Mouse (Mus musculus) MEL (cell line): ENCODE measurements at regions not wholly inside any gene's neighbourhood (a gene's known extent, or its start where the extent isn't known, plus 50 kb on each side); places are given as distances from the start of the nearest gene placed in this dataset.
A peak's percentile ranks its signal among the peaks of the same experiment; 100 is the strongest.

Source experiments
- DNase-seq: peaks from one replicate; pipeline ENCODE4 v3.0.0; 2011; ENCODE audit warnings: low read depth, low spot score
- H3K27ac ChIP-seq: 2 replicates; pipeline ENCODE4 v1.5.1; 2012; ENCODE audit warnings: low read depth, mild to moderate bottlenecking, control low read depth, low read length, moderate library complexity; ENCODE audit not compliant: control insufficient read depth
- H3K27me3 ChIP-seq, 2 experiments: fragments of 150-350 bp in 1 of 2; sonication (generic) in 1 of 2; 2 replicates each; pipeline ENCODE4 v1.6.1; 2012; ENCODE audit warnings: low read length in 2 of 2, mild to moderate bottlenecking in 2 of 2, improper control_type of control experiment in 1 of 2, moderate library complexity in 1 of 2; ENCODE audit not compliant: insufficient read depth in 2 of 2, control insufficient read depth in 1 of 2
- H3K36me3 ChIP-seq, 2 experiments: 2 replicates each; pipeline ENCODE4 v1.6.1; 2012 to 2014; ENCODE audit warnings: low read length in 2 of 2, improper control_type of control experiment in 1 of 2, inconsistent platforms in 1 of 2, mild to moderate bottlenecking in 1 of 2; ENCODE audit not compliant: insufficient read depth in 2 of 2, control insufficient read depth in 1 of 2
- H3K4me1 ChIP-seq, 2 experiments: fragments of 150-350 bp in 1 of 2; sonication (generic) in 1 of 2; 2 replicates each; pipeline ENCODE4 v1.6.1; 2012; ENCODE audit warnings: low read length in 2 of 2, improper control_type of control experiment in 1 of 2, mild to moderate bottlenecking in 1 of 2; ENCODE audit not compliant: insufficient read depth in 2 of 2, control insufficient read depth in 1 of 2
- H3K4me3 ChIP-seq, 2 experiments: fragments of 150-350 bp in 1 of 2; sonication (generic) in 1 of 2; 2 replicates each; pipeline ENCODE4 v1.5.1; 2012; ENCODE audit warnings: low read depth in 2 of 2, low read length in 2 of 2, mild to moderate bottlenecking in 2 of 2, moderate library complexity in 2 of 2, control low read depth in 1 of 2, improper control_type of control experiment in 1 of 2; ENCODE audit not compliant: control insufficient read depth in 1 of 2, insufficient read depth in 1 of 2
- H3K79me2 ChIP-seq: 2 replicates; pipeline ENCODE4 v1.6.1; 2012; ENCODE audit warnings: mild to moderate bottlenecking, low read length, moderate library complexity; ENCODE audit not compliant: control insufficient read depth, poor library complexity, insufficient read depth
- H3K9ac ChIP-seq: 2 replicates; pipeline ENCODE4 v1.6.1; 2012; ENCODE audit warnings: low read depth, mild to moderate bottlenecking, control low read depth, low read length, moderate library complexity; ENCODE audit not compliant: control insufficient read depth, poor library complexity, severe bottlenecking
- H3K9me3 ChIP-seq: fragments of 150-350 bp; sonication (generic); replicated peaks from 2 replicates; pipeline ENCODE4 v1.6.1; 2012; ENCODE audit warnings: mild to moderate bottlenecking, low read length, improper control_type of control experiment, moderate library complexity; ENCODE audit not compliant: insufficient read depth
- BHLHE40 ChIP-seq: IDR thresholded peaks from 2 replicates; pipeline ENCODE4 v1.6.1; 2012; ENCODE audit warnings: low read depth, mild to moderate bottlenecking, inconsistent platforms, low read length, improper control_type of control experiment, borderline replicate concordance
- CHD2 ChIP-seq: IDR thresholded peaks from 2 replicates; pipeline ENCODE4 v1.6.1; 2011; ENCODE audit warnings: low read length, improper control_type of control experiment
- EP300 ChIP-seq, 2 experiments: IDR thresholded peaks; 2 replicates each; pipeline ENCODE4 v1.6.1; 2011; ENCODE audit warnings: improper control_type of control experiment in 2 of 2, low read length in 2 of 2, low read depth in 1 of 2, mild to moderate bottlenecking in 1 of 2
- ETS1 ChIP-seq: IDR thresholded peaks from 2 replicates; pipeline ENCODE4 v1.6.1; 2012; ENCODE audit warnings: low read depth, mild to moderate bottlenecking, inconsistent platforms, low read length, improper control_type of control experiment, moderate library complexity
- GABPA ChIP-seq: IDR thresholded peaks from 2 replicates; pipeline ENCODE4 v1.6.1; 2012; ENCODE audit warnings: low read depth, mild to moderate bottlenecking, inconsistent platforms, low read length, improper control_type of control experiment, moderate library complexity
- GATA1 ChIP-seq: IDR thresholded peaks from 2 replicates; pipeline ENCODE4 v1.6.1; 2011; ENCODE audit warnings: low read depth, low read length, improper control_type of control experiment
- MAX ChIP-seq: IDR thresholded peaks from 2 replicates; pipeline ENCODE4 v1.6.1; 2011; ENCODE audit warnings: low read length, improper control_type of control experiment
- MAZ ChIP-seq: IDR thresholded peaks from 2 replicates; pipeline ENCODE4 v1.6.1; 2012; ENCODE audit warnings: low read depth, mild to moderate bottlenecking, inconsistent platforms, low read length, improper control_type of control experiment
- MYB ChIP-seq: IDR thresholded peaks from 2 replicates; pipeline ENCODE4 v1.6.1; 2011; ENCODE audit warnings: mild to moderate bottlenecking, low read depth, low read length, improper control_type of control experiment
- MYC ChIP-seq: IDR thresholded peaks from 2 replicates; pipeline ENCODE4 v1.6.1; 2011; ENCODE audit warnings: low read depth, mild to moderate bottlenecking, low read length, improper control_type of control experiment, moderate library complexity
- NRF1 ChIP-seq: IDR thresholded peaks from 2 replicates; pipeline ENCODE4 v1.6.1; 2014; ENCODE audit warnings: low read depth, mild to moderate bottlenecking, inconsistent platforms, low read length, improper control_type of control experiment, moderate library complexity; ENCODE audit not compliant: poor library complexity, insufficient read depth, severe bottlenecking
- POLR2A ChIP-seq, 2 experiments: IDR thresholded peaks; 2 replicates each; pipeline ENCODE4 v1.6.1; 2011 to 2012; ENCODE audit warnings: low read length in 2 of 2, mild to moderate bottlenecking in 2 of 2, control low read depth in 1 of 2, improper control_type of control experiment in 1 of 2, low read depth in 1 of 2, moderate library complexity in 1 of 2; ENCODE audit not compliant: control insufficient read depth in 1 of 2, insufficient read depth in 1 of 2, poor library complexity in 1 of 2
- RAD21 ChIP-seq: IDR thresholded peaks from 2 replicates; pipeline ENCODE4 v1.6.1; 2011; ENCODE audit warnings: mild to moderate bottlenecking, low read depth, low read length, improper control_type of control experiment
- SMC3 ChIP-seq: IDR thresholded peaks from 2 replicates; pipeline ENCODE4 v1.6.1; 2011; ENCODE audit warnings: low read depth, low read length, improper control_type of control experiment
- UBTF ChIP-seq: IDR thresholded peaks from 2 replicates; pipeline ENCODE4 v1.6.1; 2012; ENCODE audit warnings: low read depth, mild to moderate bottlenecking, inconsistent platforms, low read length, improper control_type of control experiment, moderate library complexity, borderline replicate concordance; ENCODE audit not compliant: insufficient read depth
- USF2 ChIP-seq, 2 experiments: IDR thresholded peaks; 2 replicates each; pipeline ENCODE4 v1.6.1; 2011 to 2012; ENCODE audit warnings: improper control_type of control experiment in 2 of 2, low read length in 2 of 2, borderline replicate concordance in 1 of 2, inconsistent platforms in 1 of 2, low read depth in 1 of 2, mild to moderate bottlenecking in 1 of 2; ENCODE audit not compliant: insufficient read depth in 1 of 2
- ZMIZ1 ChIP-seq: IDR thresholded peaks from 2 replicates; pipeline ENCODE4 v1.6.1; 2012; ENCODE audit warnings: low read depth, mild to moderate bottlenecking, inconsistent platforms, low read length, improper control_type of control experiment, moderate library complexity

- Histone ChIP-seq H3K4me3 (no peak overlapping the region), H3K9ac (no peak overlapping the region), H3K36me3 (no peaks in the 10 kb centered on the region), H3K27ac (no peak overlapping the region), H3K27me3 (no peaks in the 10 kb centered on the region; a peak in 1 of 4 replicates)
- TF ChIP-seq MYC (no peak), GABPA (no peak), MYB (no peak), MAX (no peak), RAD21 (no peak), POLR2A (IDR thresholded peaks at IDR 0.05; ENCODE audit: control insufficient read depth in 1 of 2, insufficient read depth in 1 of 2, low read depth in 1 of 2, low read length in 2 of 2, poor library complexity in 1 of 2) (no peak), BHLHE40 (no peak), ZMIZ1 (no peak), GATA1 (no peak), CHD2 (no peak), ETS1 (no peak), MAZ (no peak), EP300 (IDR thresholded peaks at IDR 0.05; ENCODE audit: low read depth in 1 of 2, low read length in 2 of 2) (no peak)
- TF ChIP-seq, all 39 proteins: peak for 0
- no peaks in the 10 kb centered on the region for H3K4me1 ChIP-seq
- H3K79me2 ChIP-seq: no peaks in the 10 kb centered on the region
- no peaks in the 10 kb centered on the region for H3K9me3 ChIP-seq
- no peak for DNase-seq
These were observed 92.0 kb upstream of the Zfp644 start for GRCm38 (mm10) chr5:106789136-106789535.

GRCm38 (mm10) chr5:106785065-106785464 is 88.0 kb upstream of the Zfp644 start:
- no peaks in the 10 kb centered on the region for H3K79me2 ChIP-seq
- H3K36me3 ChIP-seq: no peaks in the 10 kb centered on the region
- no peaks in the 10 kb centered on the region for H3K9me3 ChIP-seq
- DNase-seq: no peak
- no peak for TF ChIP-seq USF2 (IDR thresholded peaks at IDR 0.05; ENCODE audit: borderline replicate concordance in 1 of 2, insufficient read depth in 1 of 2, low read depth in 1 of 2, low read length in 2 of 2)
- TF ChIP-seq NRF1: no peak
- TF ChIP-seq SMC3: peak; percentile 13; the same call in 1 of the 2 replicates
- TF ChIP-seq UBTF: no peak
- TF ChIP-seq EP300 (IDR thresholded peaks at IDR 0.05; ENCODE audit: low read depth in 1 of 2, low read length in 2 of 2): no peak
- no peak overlapping the region for H3K27ac ChIP-seq
- H3K27me3 ChIP-seq: no peaks in the 10 kb centered on the region
- no peak overlapping the region for H3K9ac ChIP-seq
- H3K4me3 ChIP-seq: no peak overlapping the region
- H3K4me1 ChIP-seq: no peaks in the 10 kb centered on the region
